Mouse (Mus musculus) heart, postnatal 25 days (tissue): ENCODE measurements around the gene Jarid2. TPM values are rescaled to one million over a fixed set of nuclear protein-coding genes. Genes with fewer than 3 reads are reported as not detected.
A peak's percentile ranks its signal among the peaks of the same experiment; 100 is the strongest.
"Not testable (repeated sequence)": the region's sequence is repeated elsewhere in the genome, so short reads cannot be mapped to it uniquely, and the experiment has no call there.

ENCODE experiments used
- DNase-seq: peaks from one replicate; pipeline ENCODE4 v3.0.0; 2022; ENCODE audit warnings: low spot score
- intact Hi-C: fragments of 180-260 bp; cut with DNase I; formaldehyde crosslinking; loops from one replicate; pipeline ENCODE4 v1.15.1; 2025
- total RNA-seq, 2 experiments: library from RNA; stranded (reverse); gene quantifications; 2 replicates each; pipeline ENCODE4 v1.2.3; 2021

The Jarid2 gene
- total RNA-seq, 2 experiments from 2014 or later, result 32.5 to 33.2 TPM

GRCm38 (mm10) chr13:44723522-44723921 is 5.8 kb upstream of the Jarid2 start:
- intact Hi-C loops, DNase-seq: not testable (repeated sequence)

GRCm38 (mm10) chr13:44728145-44728880 is 961 bp upstream of the Jarid2 start:
- DNase-seq, result no peak
- intact Hi-C loops, result loop anchor here (5.0 kb wide), 2 partner anchors 106 to 496 kb away; no protein-coding TSS in a partner anchor

- DNase-seq, result peak; percentile 99
- intact Hi-C loops, result loop anchor here (5.0 kb wide), 4 partner anchors 57 to 868 kb away; no protein-coding TSS in a partner anchor
Observed at GRCm38 (mm10) chr13:44730146-44730864, 1.0 kb downstream of the Jarid2 start.

GRCm38 (mm10) chr13:44730939-44731551 is 1.8 kb downstream of the Jarid2 start:
- intact Hi-C loops, result loop anchor here (5.0 kb wide), 4 partner anchors 56 to 869 kb away; no protein-coding TSS in a partner anchor
- DNase-seq, result peak; percentile 84

GRCm38 (mm10) chr13:44731727-44732441 is 2.6 kb downstream of the Jarid2 start:
- intact Hi-C loops, result loop anchor here (2.0 to 5.0 kb wide), 5 partner anchors 55 to 870 kb away; no protein-coding TSS in a partner anchor
- DNase-seq, result no peak

- DNase-seq, result no peak
- intact Hi-C loops, result loop anchor here (2.0 to 5.0 kb wide), 5 partner anchors 55 to 870 kb away; no protein-coding TSS in a partner anchor
Observed at GRCm38 (mm10) chr13:44732442-44732974, 3.2 kb downstream of the Jarid2 start.

- intact Hi-C loops, result loop anchor here (2.0 to 5.0 kb wide), 5 partner anchors 54 to 871 kb away; no protein-coding TSS in a partner anchor
- no peak for DNase-seq
Observed at GRCm38 (mm10) chr13:44733036-44733372, 3.7 kb downstream of the Jarid2 start.

GRCm38 (mm10) chr13:44733373-44734111 is 4.3 kb downstream of the Jarid2 start:
- intact Hi-C loops, result loop anchor here (2.0 to 5.0 kb wide), 5 partner anchors 54 to 871 kb away; no protein-coding TSS in a partner anchor

GRCm38 (mm10) chr13:44734441-44734840 is 5.2 kb downstream of the Jarid2 start:
- intact Hi-C loops, result loop anchor here (5.0 kb wide), 4 partner anchors 53 to 872 kb away; no protein-coding TSS in a partner anchor
- DNase-seq, result no peak

More at GRCm38 (mm10) chr13:44733373-44734111, 4.3 kb downstream of the Jarid2 start:
- peak; percentile 77 for DNase-seq

GRCm38 (mm10) chr13:44735088-44735690 is 5.9 kb downstream of the Jarid2 start:
- intact Hi-C loops, result no loop called here
- no peak for DNase-seq

- DNase-seq, result no peak
- intact Hi-C loops, result no loop called here
Observed at GRCm38 (mm10) chr13:44737297-44737696, 8.0 kb downstream of the Jarid2 start.

GRCm38 (mm10) chr13:44751780-44752179 is 22.5 kb downstream of the Jarid2 start:
- DNase-seq, result no peak
- intact Hi-C loops, result no loop called here

GRCm38 (mm10) chr13:44753206-44753605 is 23.9 kb downstream of the Jarid2 start:
- DNase-seq, result no peak
- intact Hi-C loops, result no loop called here

- intact Hi-C loops, result loop anchor here (5.0 kb wide), 2 partner anchors 197 to 222 kb away; no protein-coding TSS in a partner anchor
Observed at GRCm38 (mm10) chr13:44755434-44755833, 26.2 kb downstream of the Jarid2 start.

GRCm38 (mm10) chr13:44758750-44759149 is 29.5 kb downstream of the Jarid2 start:
- no peak for DNase-seq

More at GRCm38 (mm10) chr13:44755434-44755833, 26.2 kb downstream of the Jarid2 start:
- DNase-seq, result no peak

GRCm38 (mm10) chr13:44760761-44761160 is 31.5 kb downstream of the Jarid2 start:
- DNase-seq, result no peak
- intact Hi-C loops, result no loop called here

More at GRCm38 (mm10) chr13:44758750-44759149, 29.5 kb downstream of the Jarid2 start:
- intact Hi-C loops, result loop anchor here (2.0 to 5.0 kb wide), 3 partner anchors 74 to 219 kb away; no protein-coding TSS in a partner anchor

GRCm38 (mm10) chr13:44763068-44763467 is 33.8 kb downstream of the Jarid2 start:
- intact Hi-C loops, result no loop called here
- DNase-seq, result no peak

- intact Hi-C loops, result no loop called here
Observed at GRCm38 (mm10) chr13:44767751-44768150, 38.5 kb downstream of the Jarid2 start.

More at GRCm38 (mm10) chr13:44767751-44768150, 38.5 kb downstream of the Jarid2 start:
- no peak for DNase-seq
